Mouse (Mus musculus): ENCODE data around the gene Siah3.

DNA sequence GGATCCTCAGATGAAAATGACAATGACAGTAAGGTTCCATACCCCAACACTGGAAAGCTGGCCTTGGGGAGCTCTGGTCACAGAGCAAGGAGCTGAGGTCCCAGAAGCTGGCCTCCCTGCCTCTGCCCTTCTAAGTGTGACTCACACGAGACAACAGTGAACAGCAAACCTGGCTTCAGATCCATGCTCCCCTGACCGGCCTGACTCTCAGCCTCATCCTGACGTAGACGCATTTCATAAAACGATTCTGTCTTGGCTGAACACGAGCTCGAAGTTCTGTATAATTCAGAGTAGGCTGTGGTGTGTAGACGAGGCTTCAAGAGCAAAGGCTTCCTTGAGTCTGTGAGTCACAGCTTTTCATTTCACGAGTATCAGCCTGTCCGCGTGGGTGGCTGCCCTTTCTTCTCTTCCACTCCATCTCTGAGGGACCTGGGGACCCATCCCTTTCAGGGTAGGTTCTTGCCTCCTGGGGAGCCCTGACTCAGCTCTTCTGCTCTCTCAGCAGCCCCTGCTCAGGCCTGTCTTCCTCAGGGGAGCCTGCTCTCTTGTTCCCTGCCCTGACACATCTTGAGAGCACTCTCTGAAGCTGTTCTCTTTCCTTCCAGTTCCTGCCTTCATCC, 11.2 kb upstream of the Siah3 start:
- no peak for TF ChIP-seq POLR2A (IDR thresholded peaks at IDR 0.05; ENCODE audit: borderline replicate concordance, extremely low read depth, insufficient read depth, insufficient read length, poor library complexity, severe bottlenecking)
- no peak for TF ChIP-seq CTCF (IDR thresholded peaks at IDR 0.05; ENCODE audit: borderline replicate concordance, extremely low read depth, insufficient read depth, insufficient read length)

All from brain, embryonic 14.5 days (tissue).